Mouse (Mus musculus) adrenal gland, adult 18-20 months (tissue): ENCODE results near the gene Miga2. TPM values are rescaled to one million over a fixed set of nuclear protein-coding genes. Genes with fewer than 3 reads are reported as not detected.
"Not testable (repeated sequence)": the region's sequence is repeated elsewhere in the genome, so short reads cannot be mapped to it uniquely, and the experiment has no call there.

Experiments used
- DNase-seq, 2 experiments: peaks; one replicate each; pipeline ENCODE4 v3.0.0; 2021 to 2022; ENCODE audit warnings: low spot score in 2 of 2
- microRNA-seq, 2 experiments: library from miRNA; unstranded; fragments of <30 nt; microRNA quantifications; one replicate each; pipeline ENCODE4 v1.2.0; 2021; ENCODE audit warnings: borderline number of aligned reads in 2 of 2
- total RNA-seq, 2 experiments: library from RNA; stranded (reverse); gene quantifications; 1 replicate in 1 of 2; 2 replicates in 1 of 2; pipeline ENCODE4 v1.2.3; 2021

The Miga2 gene
- total RNA-seq, 2 experiments from 2014 or later = 83.1 to 102 TPM

DNA sequence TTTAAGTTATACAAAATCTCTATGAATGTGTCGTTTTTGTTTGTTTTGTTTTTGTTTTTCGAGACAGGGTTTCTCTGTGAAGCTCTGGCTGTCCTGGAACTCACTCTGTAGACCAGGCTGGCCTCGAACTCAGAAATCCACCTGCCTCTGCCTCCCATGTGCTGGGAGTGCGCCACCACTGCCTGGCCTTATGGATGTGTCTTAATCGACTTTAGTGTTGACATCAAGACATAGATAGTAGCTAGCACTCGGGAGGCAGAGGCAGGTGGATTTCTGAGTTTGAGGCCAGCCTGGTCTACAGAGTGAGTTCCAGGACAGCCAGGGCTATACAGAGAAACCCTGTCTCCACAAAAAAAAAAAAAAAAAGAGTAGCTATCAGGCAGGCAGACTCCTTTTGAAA, 53.1 kb downstream of the Miga2 start:
- not testable (repeated sequence) for DNase-seq

DNA sequence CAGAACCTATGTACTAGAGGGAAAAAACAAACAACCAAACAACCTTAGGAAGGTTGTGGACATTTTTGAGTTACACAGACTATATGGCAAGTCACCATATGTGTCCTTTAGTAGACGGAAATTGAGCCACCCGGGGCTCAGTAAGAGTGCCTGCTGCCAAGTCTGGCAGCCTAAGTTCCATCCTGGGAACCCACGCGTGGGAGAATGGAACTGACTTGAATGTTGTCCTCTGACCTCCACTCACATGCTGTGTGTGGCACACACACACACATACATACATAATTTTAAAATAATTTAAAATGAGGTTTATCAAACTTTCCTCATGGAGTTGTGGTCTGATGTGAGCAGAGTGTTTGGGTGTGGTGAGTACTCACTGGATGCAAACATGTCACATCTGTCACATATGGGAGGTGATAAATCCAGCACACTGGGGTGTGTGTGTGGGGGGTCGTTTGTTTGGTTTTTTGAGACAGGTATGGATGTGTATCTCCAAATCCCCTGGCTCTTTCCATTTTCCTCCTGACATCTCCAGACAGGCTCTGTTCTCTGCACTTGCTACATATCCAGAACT, 53.6 kb downstream of the Miga2 start:
- DNase-seq = no peak

DNA sequence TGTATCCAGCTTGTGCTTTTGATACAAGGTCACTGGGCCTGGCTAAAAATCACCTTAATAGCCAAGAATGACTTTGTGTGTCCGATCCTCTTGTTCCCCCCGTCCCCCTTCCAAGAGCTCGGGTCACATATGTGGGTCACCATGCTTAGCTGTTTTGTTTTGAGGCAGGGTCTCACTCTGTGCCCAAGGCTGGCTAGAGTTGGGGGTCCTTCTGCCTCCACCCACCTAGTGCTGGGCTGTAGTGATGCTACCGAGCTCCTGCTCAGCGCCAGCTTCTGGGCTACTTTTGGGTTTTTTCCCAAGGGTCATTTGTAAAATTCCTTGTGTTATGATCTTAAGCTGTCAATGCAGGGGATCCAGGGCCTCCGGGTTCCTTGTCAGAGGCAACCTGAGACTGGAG, 54.2 kb downstream of the Miga2 start:
- DNase-seq = no peak

- DNase-seq = no peak
Observed at GRCm38 (mm10) chr2:30419112-30419511, 55.1 kb downstream of the Miga2 start.

- DNase-seq = no peak
Observed at GRCm38 (mm10) chr2:30421432-30421831, 57.4 kb downstream of the Miga2 start.

DNA sequence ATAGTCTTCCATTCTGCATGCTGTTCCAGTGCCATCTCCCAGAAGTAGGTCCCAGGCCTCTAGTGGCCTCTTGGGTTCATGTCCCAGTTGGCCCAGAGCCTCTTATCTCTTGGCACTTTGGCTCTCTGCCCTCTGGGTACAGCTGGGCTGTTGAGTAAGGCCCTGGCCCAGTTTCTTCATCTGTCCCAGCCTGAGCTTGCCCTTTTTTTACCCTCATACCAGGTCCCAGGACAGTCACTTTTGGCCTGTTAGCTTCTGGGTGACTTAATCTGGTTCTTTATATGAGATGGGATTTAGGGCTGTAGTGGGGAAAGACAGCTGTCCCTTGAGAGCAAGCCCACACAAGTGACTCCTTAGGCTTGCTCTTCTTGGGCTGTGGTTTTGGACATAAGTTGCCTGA, 65.1 kb downstream of the Miga2 start:
- peak; percentile 43 to 65 for DNase-seq

Small RNA genes lying within 50 kb of the gene (microRNA-seq; reads per million reads assigned to microRNA genes)
- 0 reads per million in 2 experiments for gene Gm47292

Other genes starting within 250 kb of the Miga2 start
- gene Zer1, start 239.6 kb upstream of the Miga2 start, total RNA-seq = 10 to 100 TPM; 31.6 to 40.4 TPM
- 10 to 100 TPM; 38.5 to 53.2 TPM for gene Tbc1d13, start 230.5 kb upstream of the Miga2 start, total RNA-seq
- 10 to 100 TPM; 34.0 to 40.6 TPM for gene Endog, start 192.7 kb upstream of the Miga2 start, total RNA-seq
- 10 to 100 TPM; 21.1 to 25.4 TPM for gene Spout1, start 185.8 kb upstream of the Miga2 start, total RNA-seq
- gene Kyat1, start 158.4 kb upstream of the Miga2 start, total RNA-seq = 10 to 100 TPM; 18.2 to 26.3 TPM
- gene Lrrc8a, start 126.5 kb upstream of the Miga2 start, total RNA-seq = 10 to 100 TPM; 61.9 to 64.7 TPM
- gene Gm28035, start 123.7 kb upstream of the Miga2 start, total RNA-seq = 1 to 10 TPM; 1.4 to 2.3 TPM
- gene Phyhd1, start 98.0 kb upstream of the Miga2 start, total RNA-seq = 10 to 100 TPM; 13.6 to 18.0 TPM
- gene Gm28038, start 83.2 kb upstream of the Miga2 start, total RNA-seq = not detected
- gene Dolk, start 77.9 kb upstream of the Miga2 start, total RNA-seq = 10 to 100 TPM; 40.8 to 41.6 TPM
- 10 to 100 TPM; 29.6 to 30.3 TPM for gene Nup188, start 77.8 kb upstream of the Miga2 start, total RNA-seq
- 10 to 100 TPM; 88.6 to 92.1 TPM for gene Sh3glb2, start 4.9 kb upstream of the Miga2 start, total RNA-seq
- gene Dolpp1, start 28.0 kb downstream of the Miga2 start, total RNA-seq = 10 to 100 TPM; 13.2 to 15.2 TPM
- 100 to 1,000 TPM; 175 to 243 TPM for gene Crat, start 51.6 kb downstream of the Miga2 start, total RNA-seq
- 100 to 1,000 TPM; 134 to 138 TPM for gene Ptpa, start 51.8 kb downstream of the Miga2 start, total RNA-seq
- gene Ier5l, start 110.0 kb downstream of the Miga2 start, total RNA-seq = 1 to 10 TPM; 3.1 to 5.1 TPM
- under 1 TPM in 1 of 2 experiments, not detected in 1; 0.51 TPM for gene Cstad, start 230.8 kb downstream of the Miga2 start, total RNA-seq